Mouse (Mus musculus) thymus, adult 2 months (tissue): ENCODE measurements at regions not wholly inside any gene's neighbourhood (a gene's known extent, or its start where the extent isn't known, plus 50 kb on each side); places are given as distances from the start of the nearest gene placed in this dataset.

Source experiments
- CTCF ChIP-seq: fragments of 200-500 bp; IDR thresholded peaks from 2 replicates; pipeline ENCODE4 v1.5.1; 2012; ENCODE audit warnings: mild to moderate bottlenecking, control low read depth, low read length, moderate library complexity, borderline replicate concordance; ENCODE audit not compliant: control insufficient read depth, poor library complexity, insufficient read depth; ENCODE audit errors: extremely low read depth
- POLR2A ChIP-seq: fragments of 200-500 bp; IDR thresholded peaks from 2 replicates; pipeline ENCODE4 v1.6.1; 2012; ENCODE audit warnings: mild to moderate bottlenecking, low read length, control low read depth, moderate library complexity; ENCODE audit not compliant: control insufficient read depth, poor library complexity, insufficient read depth; ENCODE audit errors: extremely low read depth

DNA sequence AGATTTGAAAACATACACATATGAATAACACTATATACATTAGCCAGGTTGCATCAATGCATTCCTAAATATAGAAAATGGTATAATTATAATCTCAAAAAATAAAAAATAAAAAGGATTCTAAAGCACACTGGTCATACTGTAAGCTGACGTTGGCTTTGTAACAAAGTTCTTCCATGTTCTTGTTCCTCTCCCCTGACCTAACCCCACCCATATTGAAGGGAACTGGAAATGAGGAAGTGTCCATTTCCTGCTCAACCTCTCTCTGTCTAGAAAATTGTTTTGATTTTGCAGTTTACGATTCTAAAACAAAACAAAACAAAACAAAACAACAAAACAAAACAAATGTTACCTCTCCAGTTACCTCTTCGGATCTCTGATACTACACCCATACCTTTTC lies 427.5 kb upstream of the Dab2 start:
- TF ChIP-seq POLR2A (no peak), CTCF (no peak)
